Mouse (Mus musculus): ENCODE data around the gene Mindy4. TPM values are rescaled to one million over a fixed set of nuclear protein-coding genes. Genes with fewer than 3 reads are reported as not detected.

Mindy4 gene
- total and polyA plus RNA-seq, 3 experiments, result 0.23 to 1.6 TPM; not detected in 1

DNA sequence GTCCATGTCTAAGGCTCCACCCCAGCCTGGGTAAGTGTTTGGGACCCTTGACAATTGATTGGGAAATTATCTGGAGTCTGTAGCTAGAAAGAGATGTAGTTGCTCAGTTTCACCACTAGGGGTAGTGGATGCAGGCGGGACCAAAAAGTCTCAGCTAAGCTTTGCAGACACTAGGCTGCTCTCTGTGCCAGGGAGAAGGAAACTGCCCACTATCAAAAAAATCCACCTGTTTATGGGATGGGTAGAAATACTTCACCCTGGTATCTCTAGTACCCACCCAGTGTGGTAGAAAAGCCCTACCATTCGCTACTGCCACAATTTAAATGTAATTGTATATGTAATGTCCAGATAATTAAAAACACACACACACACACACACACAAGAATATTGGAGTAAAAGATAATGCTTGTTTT, 155.6 kb downstream of the Mindy4 start:
- no peaks in the 10 kb centered on the region for H3K79me2 ChIP-seq (ENCODE audit: control insufficient read depth, insufficient read depth, low read length, poor library complexity)
- no peaks in the 10 kb centered on the region for H3K27me3 ChIP-seq (ENCODE audit: control insufficient read depth in 1 of 2, insufficient read depth in 2 of 2, low read length in 2 of 2)
- H3K36me3 ChIP-seq (ENCODE audit: control insufficient read depth in 1 of 2, insufficient read depth in 2 of 2, low read length in 2 of 2), result peaks cover 0 to 3% of the 10 kb centered on the region in 2 experiments; a peak in 2 of 4 replicates
- DNase-seq (ENCODE audit: low read depth, low spot score), result peak; percentile 76
- no peak overlapping the region for H3K9ac ChIP-seq (ENCODE audit: control insufficient read depth, low read depth, low read length, poor library complexity, severe bottlenecking)
- H3K4me1 ChIP-seq (ENCODE audit: control insufficient read depth in 1 of 2, insufficient read depth in 2 of 2, low read length in 2 of 2), result peaks cover 2 to 13% of the 10 kb centered on the region in 2 experiments
- H3K9me3 ChIP-seq (replicated peaks; ENCODE audit: insufficient read depth, low read length), result no peaks in the 10 kb centered on the region
- peak; percentile 32; the same call in 1 of the 2 replicates for TF ChIP-seq SMC3 (IDR thresholded peaks at IDR 0.05; ENCODE audit: low read depth, low read length)
- TF ChIP-seq RCOR1 (IDR thresholded peaks at IDR 0.05; ENCODE audit: low read depth, low read length), result no peak
- TF ChIP-seq TAL1 (IDR thresholded peaks at IDR 0.05; ENCODE audit: low read length), result peak; percentile 80
- peak; percentile 65; the same call in 1 of the 2 replicates for TF ChIP-seq TCF12 (IDR thresholded peaks at IDR 0.05; ENCODE audit: low read depth, low read length)
- TF ChIP-seq ZKSCAN1 (IDR thresholded peaks at IDR 0.05; ENCODE audit: low read depth, low read length), result no peak
- peak; percentile 16 for TF ChIP-seq RAD21 (IDR thresholded peaks at IDR 0.05; ENCODE audit: low read depth, low read length)
- peak; percentile 56; the same call in 1 of the 2 replicates for TF ChIP-seq ZNF384 (IDR thresholded peaks at IDR 0.05; ENCODE audit: low read depth, low read length)
- peak; percentile 40 to 87 (median 68) for TF ChIP-seq CTCF (IDR thresholded peaks at IDR 0.05 in 2 of 3, conservative IDR thresholded peaks at IDR 0.05 in 1 of 3; ENCODE audit: control insufficient read depth in 1 of 3, insufficient read depth in 1 of 3, low read depth in 2 of 3, low read length in 3 of 3, poor library complexity in 1 of 3, severe bottlenecking in 1 of 3)
- peak; percentile 54; the same call in 1 of the 2 replicates for TF ChIP-seq ETS1 (IDR thresholded peaks at IDR 0.05; ENCODE audit: low read depth, low read length)
- TF ChIP-seq SIN3A (IDR thresholded peaks at IDR 0.05; ENCODE audit: low read length), result 0 out of 2 replicates have a peak, but pooled peaks have one; percentile 25
- TF ChIP-seq EP300 (IDR thresholded peaks at IDR 0.05; ENCODE audit: low read depth in 1 of 2, low read length in 2 of 2), result peak; percentile 63 to 68; a peak in 3 of 4 replicates
- TF ChIP-seq GABPA (IDR thresholded peaks at IDR 0.05; ENCODE audit: low read depth, low read length), result no peak
- H3K27ac ChIP-seq (ENCODE audit: control insufficient read depth, low read depth, low read length), result no peak overlapping the region
- H3K4me3 ChIP-seq (ENCODE audit: control insufficient read depth in 1 of 2, insufficient read depth in 1 of 2, low read depth in 2 of 2, low read length in 2 of 2), result peak overlapping the region in 1 of 2 experiments; percentile 7; a peak in 1 of 4 replicates

DNA sequence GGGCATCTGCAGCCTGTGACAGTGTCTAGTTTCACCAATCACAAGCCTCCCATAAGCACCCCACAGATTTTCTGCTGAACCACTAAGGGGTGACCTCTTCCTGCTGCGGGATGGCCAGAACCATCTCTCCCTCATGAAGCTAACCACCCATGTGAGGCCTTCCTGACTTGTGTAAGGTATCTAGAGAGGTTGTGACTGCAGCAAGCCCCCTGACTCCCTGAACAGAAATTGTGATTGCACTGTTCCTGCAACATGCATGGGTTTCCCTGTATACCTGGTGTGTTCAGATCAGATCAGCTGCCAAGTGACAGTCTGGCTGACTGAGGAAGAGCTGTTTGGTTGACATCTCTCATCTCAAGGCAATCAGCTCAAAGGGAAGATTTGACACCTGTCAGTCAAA, 159.5 kb downstream of the Mindy4 start:
- TF ChIP-seq NRF1 (IDR thresholded peaks at IDR 0.05; ENCODE audit: insufficient read depth, low read depth, low read length, poor library complexity, severe bottlenecking), result no peak
- no peak for TF ChIP-seq ELF1 (IDR thresholded peaks at IDR 0.05; ENCODE audit: low read depth, low read length)
- TF ChIP-seq POLR2AphosphoS2 (IDR thresholded peaks at IDR 0.05; ENCODE audit: low read length), result no peak
- TF ChIP-seq GABPA (IDR thresholded peaks at IDR 0.05; ENCODE audit: low read depth, low read length), result no peak
- Histone ChIP-seq H3K27ac (ENCODE audit: control insufficient read depth, low read depth, low read length) (no peak overlapping the region), H3K4me3 (ENCODE audit: control insufficient read depth in 1 of 2, insufficient read depth in 1 of 2, low read depth in 2 of 2, low read length in 2 of 2) (no peak overlapping the region), H3K36me3 (ENCODE audit: control insufficient read depth in 1 of 2, insufficient read depth in 2 of 2, low read length in 2 of 2) (peaks cover 0 to 3% of the 10 kb centered on the region in 2 experiments; a peak in 2 of 4 replicates), H3K27me3 (ENCODE audit: control insufficient read depth in 1 of 2, insufficient read depth in 2 of 2, low read length in 2 of 2) (no peaks in the 10 kb centered on the region; a peak in 1 of 4 replicates), H3K9me3 (replicated peaks; ENCODE audit: insufficient read depth, low read length) (no peaks in the 10 kb centered on the region), H3K79me2 (ENCODE audit: control insufficient read depth, insufficient read depth, low read length, poor library complexity) (no peaks in the 10 kb centered on the region), H3K9ac (ENCODE audit: control insufficient read depth, low read depth, low read length, poor library complexity, severe bottlenecking) (no peak overlapping the region), H3K4me1 (ENCODE audit: control insufficient read depth in 1 of 2, insufficient read depth in 2 of 2, low read length in 2 of 2) (peaks cover 0 to 5% of the 10 kb centered on the region in 2 experiments; a peak in 2 of 4 replicates)
- no peak for DNase-seq (ENCODE audit: low read depth, low spot score)

Measured in MEL (cell line).